23 mouse cellular contexts compared by ENCODE assay signal in genomic region chr9:66370334-66370733, GRCm38 (mm10).
"Had no signal": no experiment of that assay in that cellular context is flagged by ENCODE, and none has a peak within 500 bp of the region (broad histone marks: within the 10 kb centered on the region; RNA-seq: fewer than 3 reads in every experiment).

No protein-coding gene starts in this region.

- H3K4me1 ChIP-seq: limb, embryonic 13.5 days; limb, embryonic 15.5 days had no signal

- H3K9me3 ChIP-seq: heart, embryonic 13.5 days; heart, embryonic 15.5 days; hindbrain, embryonic 13.5 days; hindbrain, embryonic 15.5 days; limb, embryonic 13.5 days; limb, embryonic 15.5 days had no signal

- H3K4me2 ChIP-seq: heart, embryonic 11.5 days; heart, embryonic 13.5 days; heart, embryonic 15.5 days; hindbrain, embryonic 13.5 days; hindbrain, embryonic 15.5 days; limb, embryonic 13.5 days; limb, embryonic 15.5 days had no signal

- H3K27me3 ChIP-seq: heart, embryonic 13.5 days; heart, embryonic 15.5 days; hindbrain, embryonic 13.5 days; hindbrain, embryonic 15.5 days; limb, embryonic 13.5 days; limb, embryonic 15.5 days had no signal

- H3K4me3 ChIP-seq: gastrocnemius, adult 2 months; heart, embryonic 13.5 days; heart, embryonic 15.5 days; hindbrain, embryonic 13.5 days; hindbrain, embryonic 15.5 days; layer of hippocampus, adult 2 months; limb, embryonic 13.5 days; limb, embryonic 15.5 days had no signal

- H3K9ac ChIP-seq: heart, embryonic 13.5 days; heart, embryonic 15.5 days; hindbrain, embryonic 13.5 days; hindbrain, embryonic 15.5 days; limb, embryonic 13.5 days; limb, embryonic 15.5 days had no signal

- DNase-seq: gastrocnemius, adult 2 months; gastrocnemius, postnatal 10 days; gastrocnemius, postnatal 25 days; heart, adult 18-20 months; heart, postnatal 14 days; heart, postnatal 36 days; kidney, adult 11 months; kidney, adult 2 months; kidney, adult 9 months; kidney, postnatal 10 days; kidney, postnatal 25 days; kidney, postnatal 4 days; left cerebral cortex, postnatal 4 days had no signal

- ATAC-seq: hindbrain, postnatal 0 days; intestine, embryonic 16.5 days had no signal

- H3K27ac ChIP-seq: heart, embryonic 13.5 days; heart, embryonic 15.5 days; hindbrain, embryonic 13.5 days; hindbrain, embryonic 15.5 days; hindbrain, postnatal 0 days; layer of hippocampus, adult 2 months; limb, embryonic 13.5 days; limb, embryonic 15.5 days had no signal
